Mouse (Mus musculus): Measurements from ENCODE around the gene Zfp990.
"Not testable (repeated sequence)": the region's sequence is repeated elsewhere in the genome, so short reads cannot be mapped to it uniquely, and the experiment has no call there.

Zfp990 gene

DNA sequence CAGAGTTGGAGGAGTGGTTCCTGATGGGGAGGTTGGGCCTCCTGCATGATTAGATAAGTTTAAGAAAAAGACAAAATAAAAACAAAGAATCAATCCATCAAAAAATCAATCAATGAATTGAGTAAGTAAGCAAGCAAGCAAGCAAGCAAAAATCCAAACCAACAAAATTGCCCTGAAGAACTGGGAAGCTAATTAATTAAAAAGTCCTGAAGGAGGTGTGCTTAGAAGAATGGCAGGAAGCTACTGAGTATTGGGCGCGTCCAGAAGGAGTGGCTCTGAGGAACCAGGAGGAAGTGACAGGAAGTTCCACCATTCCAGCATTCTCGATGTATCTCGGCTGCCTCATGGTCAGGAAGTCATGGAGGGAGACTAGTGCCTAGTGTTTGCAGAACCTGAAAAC, at the start of gene Zfp990:
Zfp990 (plus strand) TSS at position 301 of the 400 bp plus-strand sequence.
- DNase-seq (ENCODE audit: extremely low read depth, insufficient read length, low spot score): not testable (repeated sequence)

DNA sequence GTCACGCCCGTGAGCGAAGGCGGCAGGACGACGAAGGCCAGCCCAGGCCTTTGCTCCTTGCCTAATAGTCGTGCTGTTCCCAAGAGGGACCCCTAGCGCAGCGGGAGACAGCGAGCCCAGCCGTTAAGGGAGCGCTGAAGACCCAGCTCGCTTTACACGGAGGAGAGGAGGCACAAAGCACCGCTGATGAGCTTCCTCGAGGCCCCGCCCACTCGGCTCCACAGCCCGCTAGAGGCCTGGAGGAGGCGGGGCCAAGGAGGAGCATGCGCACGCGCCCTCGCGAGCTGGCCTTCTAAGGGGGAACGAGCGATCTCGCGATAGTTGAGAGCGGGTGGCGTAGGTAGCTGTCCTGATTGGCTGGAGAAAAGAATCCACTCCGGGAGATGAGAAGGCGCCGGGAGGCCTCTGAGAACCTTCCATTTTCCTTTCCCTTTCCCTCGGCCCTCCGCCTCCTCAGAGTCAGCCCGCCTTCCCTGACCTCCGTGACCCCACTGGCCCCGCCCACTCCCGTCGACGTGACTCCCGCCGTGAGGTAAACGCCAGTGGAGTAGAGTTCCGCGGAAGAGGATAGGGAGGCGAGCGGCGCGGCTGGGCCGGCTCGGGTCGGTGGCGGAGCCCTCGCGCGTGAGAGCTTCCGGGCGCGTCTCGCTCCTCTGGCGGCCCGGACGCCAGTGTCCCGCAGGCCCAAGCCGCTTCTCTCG, 46.9 kb upstream of the Zfp990 start:
- not testable (repeated sequence) for DNase-seq (ENCODE audit: extremely low read depth, insufficient read length, low spot score)

DNA sequence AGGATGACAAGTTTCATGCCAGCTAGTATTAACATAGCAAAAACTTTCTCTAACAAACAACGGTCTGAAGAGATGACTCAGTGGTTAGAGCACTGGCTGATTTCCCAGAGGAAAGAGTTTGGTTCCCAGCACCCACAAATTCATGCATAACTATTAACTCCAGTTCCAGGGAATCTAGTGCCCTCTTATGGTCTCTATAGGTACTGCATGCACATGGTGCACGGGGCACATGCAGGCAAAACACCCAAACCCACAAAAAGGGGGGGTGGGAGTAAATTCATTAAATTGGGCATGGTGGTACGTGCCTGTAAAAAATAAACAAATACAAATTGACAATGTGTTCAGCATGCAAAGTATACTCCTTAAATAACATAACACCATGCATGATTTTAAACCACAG, 32.4 kb upstream of the Zfp990 start:
- DNase-seq (ENCODE audit: extremely low read depth, insufficient read length, low spot score): no peak

DNA sequence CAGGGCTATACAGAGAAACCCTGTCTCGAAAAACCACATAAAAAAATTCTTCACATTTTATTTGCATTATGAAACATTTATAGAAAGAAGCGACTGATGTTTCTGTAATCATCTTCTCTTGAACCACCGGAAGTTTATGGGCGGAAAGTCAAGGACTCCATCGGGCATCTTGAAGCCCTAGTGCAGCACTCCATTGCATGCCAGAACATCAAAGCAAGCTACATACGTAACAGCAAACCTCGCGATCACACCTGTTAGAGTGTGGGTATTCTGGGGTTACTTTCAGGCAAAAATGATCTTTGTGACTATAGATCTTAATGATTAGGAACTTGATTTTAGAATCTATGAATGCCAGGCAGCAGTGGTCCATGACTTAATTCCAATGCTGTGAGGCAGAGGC, 29.9 kb upstream of the Zfp990 start:
- not testable (repeated sequence) for DNase-seq (ENCODE audit: extremely low read depth, insufficient read length, low spot score)

DNA sequence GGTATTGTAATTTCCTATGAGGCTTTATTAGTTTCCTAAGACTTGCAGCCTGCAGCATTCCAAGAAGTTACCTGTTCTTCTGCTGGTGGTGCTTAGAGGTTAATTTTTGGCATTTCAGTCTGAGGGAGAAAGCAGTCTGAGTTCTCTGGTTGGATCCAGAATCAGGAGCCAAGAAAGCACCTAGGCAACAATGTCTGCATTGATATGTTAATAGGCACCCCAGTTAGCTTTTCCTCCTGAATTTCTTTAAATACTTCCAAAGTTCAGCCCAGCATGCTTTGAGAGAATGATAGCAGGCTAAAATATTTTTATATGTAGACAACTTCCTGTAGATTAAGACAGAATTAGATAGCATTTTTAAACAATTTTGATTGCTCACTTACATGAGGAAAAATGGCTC, 21.2 kb upstream of the Zfp990 start:
- DNase-seq (ENCODE audit: extremely low read depth, insufficient read length, low spot score): no peak

DNA sequence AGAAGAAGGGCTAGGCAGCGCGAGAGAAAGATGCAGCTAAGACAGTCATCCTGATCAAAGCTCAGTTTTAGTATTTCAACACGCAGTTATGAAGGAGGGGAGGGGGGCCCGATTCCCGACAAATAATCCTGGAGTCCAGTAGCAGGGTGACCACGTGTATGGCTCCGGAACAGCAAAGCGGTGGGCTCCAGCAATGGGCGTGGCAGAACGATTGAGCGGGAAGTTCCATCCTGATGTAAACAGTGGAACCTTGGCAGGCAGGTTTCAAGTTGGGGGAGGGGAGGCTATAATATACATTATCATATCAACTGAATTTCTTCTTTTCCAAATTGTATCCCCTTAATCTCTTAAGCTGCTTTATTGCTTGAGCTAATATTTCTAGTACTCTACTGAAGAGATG, 18.4 kb upstream of the Zfp990 start:
- no peak for DNase-seq (ENCODE audit: extremely low read depth, insufficient read length, low spot score)

DNA sequence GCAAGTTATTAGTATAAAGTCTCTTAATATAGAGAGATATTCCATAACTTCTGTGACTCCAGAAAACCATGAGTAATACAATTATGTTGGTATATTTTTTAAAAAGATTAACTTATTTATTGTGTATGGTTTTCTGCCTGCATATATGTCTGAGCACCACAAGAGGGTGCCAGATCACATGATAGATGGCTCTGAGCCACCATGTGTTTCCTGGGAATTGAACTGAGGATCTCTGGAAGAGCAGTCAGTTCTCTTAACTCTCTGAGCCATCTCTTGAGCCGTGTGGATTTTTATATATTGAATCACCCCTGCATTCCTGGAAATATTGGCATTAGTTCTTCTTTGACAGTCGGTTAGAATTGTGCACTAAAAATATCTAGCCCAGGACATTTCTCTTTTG, 17.2 kb upstream of the Zfp990 start:
- not testable (repeated sequence) for DNase-seq (ENCODE audit: extremely low read depth, insufficient read length, low spot score)

DNA sequence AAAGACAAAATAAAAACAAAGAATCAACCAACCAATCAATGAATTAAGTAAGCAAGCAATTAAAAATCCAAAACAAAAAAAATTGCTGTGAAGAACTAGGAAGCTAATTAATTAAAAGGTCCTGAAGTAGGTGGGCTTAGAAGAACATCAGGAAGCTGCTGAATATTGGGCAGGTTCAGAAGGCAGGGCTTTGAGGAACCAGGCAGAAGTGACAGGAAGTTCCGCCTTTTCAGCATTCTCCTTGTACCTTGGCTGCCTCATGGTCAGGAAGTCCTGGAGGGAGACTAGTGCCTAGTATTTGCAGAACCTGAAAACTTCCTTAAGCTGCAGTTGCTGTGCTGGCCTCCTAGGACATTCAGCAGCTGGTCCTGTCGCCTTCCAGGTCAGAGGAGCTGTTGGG, 4.1 kb downstream of the Zfp990 start:
- not testable (repeated sequence) for DNase-seq (ENCODE audit: extremely low read depth, insufficient read length, low spot score)

DNA sequence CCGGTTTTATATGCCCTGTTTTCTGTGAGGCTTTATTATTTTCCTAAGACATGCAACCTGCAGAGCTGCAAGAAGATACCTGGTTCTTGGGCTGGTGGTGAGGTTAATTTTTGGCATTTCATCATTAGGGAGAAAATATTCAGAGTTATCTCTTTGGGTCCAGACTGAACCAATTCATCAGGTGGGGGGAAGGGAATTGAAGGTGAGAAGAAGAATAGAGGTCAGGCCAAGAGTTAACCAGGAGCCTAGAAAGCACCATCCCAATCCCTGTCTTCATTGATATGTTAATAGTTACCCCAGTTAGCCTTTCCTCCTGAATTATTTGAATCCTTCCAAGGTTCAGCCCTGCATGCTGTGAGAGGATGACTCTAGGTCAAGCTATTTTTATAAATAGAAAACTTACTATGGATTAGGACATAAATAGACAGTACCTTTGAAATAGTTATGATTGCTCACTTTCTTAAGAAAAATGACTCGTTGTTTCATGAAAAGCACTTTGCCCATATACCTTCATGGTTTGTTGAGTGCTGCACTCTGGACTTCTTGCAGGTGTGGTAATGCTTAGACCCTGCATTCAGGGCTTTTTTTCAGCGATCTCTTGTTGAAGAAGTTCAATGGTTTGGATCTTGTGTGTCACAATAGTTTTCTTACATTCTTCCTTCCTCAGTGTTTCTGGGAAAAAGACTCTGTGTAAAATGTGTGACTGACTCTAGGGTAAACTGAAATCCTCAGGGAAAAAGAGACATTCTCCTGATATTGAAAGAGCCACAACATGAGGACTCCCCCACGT, 5.4 kb downstream of the Zfp990 start:
- not testable (repeated sequence) for DNase-seq (ENCODE audit: extremely low read depth, insufficient read length, low spot score)

DNA sequence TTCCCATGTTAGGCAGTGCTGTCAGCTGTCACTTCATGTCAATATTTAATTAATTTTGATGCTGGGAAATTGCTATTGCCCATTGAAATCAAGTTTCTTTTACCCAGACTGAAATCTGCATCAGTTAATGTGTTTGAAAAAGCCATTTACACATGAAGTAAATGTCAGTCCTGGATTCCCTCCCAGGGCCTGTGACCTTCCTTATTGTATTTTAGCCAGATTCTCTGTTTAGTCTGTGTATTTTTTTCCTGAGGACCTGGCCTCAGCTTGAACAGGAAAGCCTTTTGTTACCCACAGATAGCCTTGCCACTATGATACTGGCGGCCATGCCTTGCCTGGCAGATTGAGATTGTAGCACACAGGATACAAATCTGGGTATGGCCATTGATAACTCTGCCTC, 6.8 kb downstream of the Zfp990 start:
- DNase-seq (ENCODE audit: extremely low read depth, insufficient read length, low spot score): not testable (repeated sequence)

DNA sequence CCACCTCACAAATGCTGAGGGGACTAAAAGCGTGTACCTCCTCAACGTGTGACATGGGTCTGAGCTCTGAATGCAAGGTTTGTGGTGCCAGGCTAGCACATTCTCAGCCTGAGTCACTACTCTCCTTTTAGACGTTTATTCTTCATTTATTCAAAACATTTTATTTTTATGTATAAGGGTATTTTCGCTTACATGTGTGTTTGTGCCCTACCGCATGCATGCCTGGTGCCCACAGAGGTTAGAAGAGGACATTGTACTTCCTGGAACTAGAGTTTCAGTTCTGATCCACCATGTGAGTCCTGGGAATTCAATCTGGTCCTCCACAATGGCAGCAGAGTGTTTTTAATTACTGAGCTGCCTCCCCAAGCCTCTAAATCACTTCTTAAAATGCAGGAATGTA, 33.3 kb downstream of the Zfp990 start:
- not testable (repeated sequence) for DNase-seq (ENCODE audit: extremely low read depth, insufficient read length, low spot score)

DNA sequence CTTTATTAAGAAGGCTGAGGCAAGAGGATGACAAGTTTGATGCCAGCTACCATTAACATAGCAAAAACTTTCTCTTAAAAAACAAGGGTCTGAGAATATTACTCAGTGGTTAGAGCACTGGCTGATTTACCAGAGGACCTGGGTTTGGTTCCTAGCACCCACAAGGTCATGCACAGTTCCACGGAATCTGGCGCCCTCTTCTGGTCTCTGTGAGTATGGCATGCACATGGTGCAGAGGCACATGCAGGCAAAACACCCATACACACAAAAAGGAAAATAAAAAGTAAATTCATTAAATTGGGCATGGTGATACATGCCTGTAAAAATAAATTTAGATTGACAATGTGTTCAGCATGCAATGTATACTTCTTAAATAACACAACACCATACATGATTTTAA, 34.5 kb downstream of the Zfp990 start:
- DNase-seq (ENCODE audit: extremely low read depth, insufficient read length, low spot score): not testable (repeated sequence)

DNA sequence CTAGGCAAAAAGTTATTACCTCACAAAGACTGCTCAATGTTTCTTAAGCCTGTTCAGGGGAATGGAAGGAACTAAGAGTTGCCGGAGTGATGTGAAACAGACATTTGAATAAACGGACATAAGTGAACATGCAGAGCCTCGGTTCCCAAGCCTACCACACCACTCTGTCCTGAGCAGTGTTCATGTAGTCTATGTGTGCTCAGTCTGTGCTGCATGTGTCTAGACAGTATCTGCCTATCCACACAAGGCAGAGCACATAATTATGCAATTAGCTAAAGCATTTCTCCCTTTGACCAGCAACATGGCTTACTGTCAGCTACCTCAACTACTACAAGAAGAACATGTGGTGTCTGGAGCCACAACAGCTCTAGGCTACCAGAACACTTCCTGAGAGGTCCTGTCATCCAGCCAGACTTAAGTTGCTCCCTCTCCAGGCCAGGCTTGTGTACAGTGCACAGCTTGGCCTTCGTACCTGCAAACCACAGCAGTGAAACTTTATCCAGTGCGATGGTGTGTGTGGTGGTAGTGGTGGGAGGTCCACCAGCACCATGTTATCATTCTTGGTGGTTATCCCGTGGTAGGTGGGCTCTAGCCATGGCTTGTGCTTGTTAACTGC, 35.3 kb downstream of the Zfp990 start:
- not testable (repeated sequence) for DNase-seq (ENCODE audit: extremely low read depth, insufficient read length, low spot score)

DNA sequence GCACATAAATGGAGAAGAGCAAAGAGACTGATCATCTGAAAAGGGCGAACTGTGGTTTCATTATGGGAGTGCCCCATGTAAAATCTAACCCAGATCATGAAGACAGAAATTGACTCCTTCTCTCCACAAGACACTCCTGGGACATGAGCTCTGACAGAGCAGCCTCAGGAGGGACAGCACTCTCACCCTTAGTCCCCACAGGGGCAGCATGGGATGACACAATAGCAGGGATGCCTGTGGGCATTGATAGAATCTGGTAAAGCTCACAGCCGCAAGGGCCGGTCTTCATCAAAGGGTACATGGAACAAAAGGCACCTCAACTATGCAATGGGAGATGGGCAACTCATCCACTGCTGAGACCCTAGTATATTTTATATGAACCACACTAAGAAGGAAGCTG, 35.9 kb downstream of the Zfp990 start:
- DNase-seq (ENCODE audit: extremely low read depth, insufficient read length, low spot score): not testable (repeated sequence)

DNA sequence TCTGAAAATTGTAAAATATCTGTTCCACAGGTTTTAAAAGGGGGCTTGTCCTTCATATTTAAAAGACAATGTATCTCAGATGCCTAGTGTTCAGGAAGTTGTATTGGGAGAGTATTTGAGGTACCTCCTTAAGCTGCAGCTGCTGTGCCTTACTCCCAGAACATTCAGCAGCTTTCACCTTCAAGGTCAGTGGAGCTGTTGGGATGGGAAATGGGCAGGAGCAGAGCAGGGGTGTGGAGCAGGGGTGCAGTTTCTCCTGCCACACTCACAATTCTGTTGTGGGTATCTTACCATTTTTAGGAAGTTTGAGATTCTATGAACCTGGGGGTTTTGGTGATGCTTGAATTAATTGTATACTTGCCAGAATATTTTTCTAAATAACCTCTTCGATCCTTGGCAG, 46.1 kb downstream of the Zfp990 start:
- no peak for DNase-seq (ENCODE audit: extremely low read depth, insufficient read length, low spot score)

DNA sequence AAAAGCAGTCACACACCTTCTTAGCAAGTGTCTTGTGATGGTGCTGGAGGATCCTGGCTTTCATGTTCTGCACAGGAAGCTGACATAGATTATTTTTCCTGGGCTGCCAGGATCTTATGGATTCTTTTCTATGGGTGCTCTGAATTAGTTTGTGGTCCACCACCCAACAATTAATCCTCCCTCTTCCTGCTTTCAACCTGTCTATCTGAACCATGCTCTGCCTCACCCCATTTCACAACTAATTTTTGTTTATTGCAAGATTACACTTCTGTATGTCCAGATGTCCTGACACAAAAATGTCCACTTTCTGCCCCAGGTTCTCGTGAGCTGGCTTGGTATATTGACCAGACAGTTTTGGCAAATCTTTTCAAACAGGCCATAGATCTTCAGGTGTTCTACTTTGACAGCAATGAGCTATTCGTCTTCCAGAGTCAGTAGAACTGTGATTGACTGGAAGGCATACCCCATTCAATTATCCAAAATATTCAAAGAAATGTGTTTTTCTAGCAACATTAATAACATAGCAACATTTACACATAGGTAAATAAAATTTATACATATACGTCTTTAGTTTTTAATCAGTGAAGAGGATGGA, 49.0 kb downstream of the Zfp990 start:
- DNase-seq (ENCODE audit: extremely low read depth, insufficient read length, low spot score): no peak

DNA sequence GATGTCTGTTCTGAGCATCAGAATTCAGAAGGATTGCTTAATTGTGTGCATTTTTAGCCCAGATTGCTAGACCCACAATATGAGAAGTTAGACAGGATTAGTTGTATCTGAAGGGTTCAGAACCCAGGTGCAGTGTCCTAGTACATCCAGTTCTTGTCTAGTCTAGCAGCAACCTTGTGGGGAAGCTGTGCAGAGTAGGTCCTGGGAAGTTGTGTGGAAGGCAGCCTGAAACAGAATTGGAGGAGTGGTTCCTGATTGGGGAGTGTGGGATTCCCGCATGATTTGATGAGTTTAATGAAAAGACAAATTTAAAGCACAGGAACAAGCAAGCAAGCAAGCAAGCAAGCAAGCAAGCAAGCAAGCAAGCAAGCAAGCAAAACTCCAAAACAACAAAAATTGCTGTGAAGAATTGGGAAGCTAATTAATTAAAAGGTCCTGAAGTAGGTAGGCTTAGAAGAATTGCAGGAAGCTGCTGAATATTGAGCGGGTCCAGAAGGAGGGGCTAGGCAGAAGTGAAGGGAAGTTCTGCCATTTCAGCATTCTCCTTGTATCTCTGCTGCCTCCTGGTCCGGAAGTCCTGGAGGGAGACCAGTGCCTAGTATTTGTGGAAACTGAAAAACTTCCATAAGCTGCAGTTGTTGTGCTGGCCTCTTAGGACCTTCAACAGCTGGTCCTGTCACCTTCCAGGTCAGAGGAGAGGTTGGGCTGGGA, 53.7 kb downstream of the Zfp990 start:
- DNase-seq (ENCODE audit: extremely low read depth, insufficient read length, low spot score): peak; percentile 15

DNA sequence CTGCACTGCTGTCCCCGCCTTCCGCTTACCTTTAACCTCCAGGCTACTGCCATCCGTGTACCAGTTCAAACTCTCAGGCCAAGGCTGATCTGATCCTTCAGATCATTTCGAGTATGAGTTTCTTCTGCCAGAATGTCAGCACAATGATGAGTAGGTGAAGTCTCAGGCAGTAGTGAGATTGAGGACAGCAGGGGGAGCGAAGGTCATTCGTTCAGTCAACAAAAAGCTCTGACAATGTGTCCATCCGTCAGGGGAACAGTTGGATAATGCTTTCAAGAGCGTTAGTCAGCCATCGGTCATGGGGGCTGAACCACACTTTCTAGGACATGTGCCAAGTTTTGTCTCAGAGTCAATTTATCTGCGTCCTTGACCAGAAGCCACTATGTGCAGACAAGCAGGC, 59.9 kb downstream of the Zfp990 start:
- DNase-seq (ENCODE audit: extremely low read depth, insufficient read length, low spot score): not testable (repeated sequence)

DNA sequence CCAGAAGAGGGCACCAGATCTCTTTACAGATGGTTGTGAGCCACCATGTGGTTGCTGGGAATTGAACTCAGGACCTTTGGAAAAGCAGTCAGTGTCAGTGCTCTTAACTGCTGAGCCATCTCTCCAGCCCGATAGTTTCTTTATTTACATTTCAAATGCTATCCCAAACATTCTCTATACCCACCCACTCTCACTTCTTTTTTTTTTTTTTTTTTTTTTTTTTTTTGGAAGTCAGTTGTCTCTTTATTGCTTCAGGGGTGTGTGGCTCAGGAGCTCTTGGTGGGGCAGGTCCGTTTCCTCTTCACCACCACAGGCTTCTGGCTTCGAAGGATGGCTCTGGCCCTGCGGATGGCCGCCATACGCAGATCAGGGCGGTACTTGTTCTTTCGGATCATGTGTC, 66.1 kb downstream of the Zfp990 start:
- not testable (repeated sequence) for DNase-seq (ENCODE audit: extremely low read depth, insufficient read length, low spot score)

DNA sequence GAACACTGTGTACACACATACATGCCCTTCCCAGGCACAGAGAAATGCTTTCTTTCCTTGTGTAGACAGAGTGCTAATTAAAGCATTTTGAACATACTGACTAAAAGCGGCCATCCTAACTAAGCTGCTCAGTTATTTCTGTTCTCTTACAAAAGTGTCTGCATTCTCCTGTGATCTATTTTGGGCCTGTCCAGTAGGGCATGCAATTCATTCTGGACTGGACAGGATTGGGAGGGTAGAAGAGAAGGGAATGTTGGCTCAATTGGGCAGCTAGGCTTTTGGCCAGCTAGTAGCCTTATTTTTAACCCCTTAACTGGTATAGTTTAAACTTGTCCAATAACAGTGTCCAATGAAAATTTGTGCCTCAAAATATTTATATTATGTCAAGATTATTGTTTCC, 69.8 kb downstream of the Zfp990 start:
- DNase-seq (ENCODE audit: extremely low read depth, insufficient read length, low spot score): not testable (repeated sequence)

DNA sequence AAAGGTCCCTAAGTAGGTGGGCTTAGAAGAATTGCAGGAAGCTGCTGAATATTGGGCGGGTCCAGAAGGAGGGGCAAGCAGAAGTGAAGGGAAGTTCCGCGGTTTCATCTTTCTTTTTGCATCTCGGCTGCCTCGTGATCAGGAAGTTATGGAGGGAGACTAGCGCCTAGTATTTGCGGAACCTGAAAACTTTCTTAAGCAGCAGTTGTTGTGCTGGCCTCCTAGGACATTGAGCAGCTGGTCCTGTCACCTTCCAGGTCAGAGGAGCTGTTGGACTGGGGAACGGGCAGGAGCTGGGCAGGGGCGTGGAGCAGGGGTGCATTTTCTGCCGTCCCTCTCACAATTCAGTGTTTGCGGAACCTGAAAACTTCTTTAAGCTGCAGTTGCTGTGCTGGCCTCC, 74.5 kb downstream of the Zfp990 start, which contains the start of gene Gm13212:
Gm13212 (plus strand) TSS at position 89 of the 400 bp plus-strand sequence.
- DNase-seq (ENCODE audit: extremely low read depth, insufficient read length, low spot score): not testable (repeated sequence)
